Mouse (Mus musculus): Measurements from ENCODE around the gene Gba2. TPM values are rescaled to one million over a fixed set of nuclear protein-coding genes. Genes with fewer than 3 reads are reported as not detected.

Gba2 gene
- 17.0 and 26.6 TPM in 2 replicates for polyA plus RNA-seq (2021; fragmentation: Nextera tagmentation)
- long read RNA-seq, experiment 1, transcript Gba2-201 (17 exons, 3,544 nt): major isoform, 143 of 228 reads
- long read RNA-seq, experiment 1, partial matches to known transcripts: 40 of 228 reads
- long read RNA-seq, experiment 1, other reads (novel, unspliced or antisense): 42 of 228 reads
- long read RNA-seq, experiment 2, transcript Gba2-201 (17 exons, 3,544 nt): major isoform, 19 of 38 reads
- long read RNA-seq, experiment 2, partial matches to known transcripts: 15 of 38 reads
- long read RNA-seq, experiment 2, other reads (novel, unspliced or antisense): 4 of 38 reads

DNA sequence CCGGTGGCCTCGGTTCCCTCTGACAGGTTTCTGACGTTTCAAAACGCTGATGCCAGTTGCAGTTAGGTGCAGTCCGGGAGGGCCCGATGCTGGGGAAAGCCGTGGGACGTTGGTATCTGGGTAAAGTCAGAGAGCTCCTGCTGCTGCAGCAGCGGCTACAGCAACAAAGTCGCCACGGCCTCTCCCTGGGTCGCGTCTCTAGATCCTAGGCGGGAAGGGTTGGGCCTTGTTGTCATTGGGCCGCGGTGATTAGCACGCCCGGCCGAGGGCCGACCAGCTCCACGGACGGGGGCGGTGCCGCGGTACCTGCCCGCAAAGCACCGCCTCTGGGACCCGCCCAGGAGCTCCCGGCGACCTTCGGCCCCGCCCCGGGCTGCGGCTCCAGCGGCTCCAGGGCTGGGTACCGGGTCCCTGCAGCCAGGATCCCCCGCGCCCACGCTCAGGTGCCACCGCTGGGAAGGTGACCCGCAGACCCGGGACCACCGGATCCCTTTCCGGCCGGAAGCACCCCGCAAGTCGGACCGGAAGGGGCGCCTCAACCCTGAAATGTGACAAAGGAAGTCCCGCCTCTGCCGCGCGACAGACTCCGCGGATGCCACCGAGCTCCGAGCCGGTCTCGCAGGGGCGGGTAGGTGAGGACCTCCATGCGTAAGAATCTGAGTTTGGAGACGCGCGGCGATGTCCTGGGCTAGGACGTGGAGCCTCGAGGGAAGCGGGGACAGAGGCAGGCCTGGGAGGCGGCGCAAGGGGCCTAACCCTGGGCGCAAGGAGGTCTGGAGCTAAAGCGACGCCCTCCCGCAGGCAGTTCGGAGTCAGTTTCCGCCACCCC, at the start of gene Gba2, which contains the start of gene Rgp1:
TSS of gene Gba2 (minus strand) at position 498 of the 829 bp plus-strand sequence.
TSS of gene Rgp1 (plus strand) at position 340 of the 829 bp plus-strand sequence.

DNA sequence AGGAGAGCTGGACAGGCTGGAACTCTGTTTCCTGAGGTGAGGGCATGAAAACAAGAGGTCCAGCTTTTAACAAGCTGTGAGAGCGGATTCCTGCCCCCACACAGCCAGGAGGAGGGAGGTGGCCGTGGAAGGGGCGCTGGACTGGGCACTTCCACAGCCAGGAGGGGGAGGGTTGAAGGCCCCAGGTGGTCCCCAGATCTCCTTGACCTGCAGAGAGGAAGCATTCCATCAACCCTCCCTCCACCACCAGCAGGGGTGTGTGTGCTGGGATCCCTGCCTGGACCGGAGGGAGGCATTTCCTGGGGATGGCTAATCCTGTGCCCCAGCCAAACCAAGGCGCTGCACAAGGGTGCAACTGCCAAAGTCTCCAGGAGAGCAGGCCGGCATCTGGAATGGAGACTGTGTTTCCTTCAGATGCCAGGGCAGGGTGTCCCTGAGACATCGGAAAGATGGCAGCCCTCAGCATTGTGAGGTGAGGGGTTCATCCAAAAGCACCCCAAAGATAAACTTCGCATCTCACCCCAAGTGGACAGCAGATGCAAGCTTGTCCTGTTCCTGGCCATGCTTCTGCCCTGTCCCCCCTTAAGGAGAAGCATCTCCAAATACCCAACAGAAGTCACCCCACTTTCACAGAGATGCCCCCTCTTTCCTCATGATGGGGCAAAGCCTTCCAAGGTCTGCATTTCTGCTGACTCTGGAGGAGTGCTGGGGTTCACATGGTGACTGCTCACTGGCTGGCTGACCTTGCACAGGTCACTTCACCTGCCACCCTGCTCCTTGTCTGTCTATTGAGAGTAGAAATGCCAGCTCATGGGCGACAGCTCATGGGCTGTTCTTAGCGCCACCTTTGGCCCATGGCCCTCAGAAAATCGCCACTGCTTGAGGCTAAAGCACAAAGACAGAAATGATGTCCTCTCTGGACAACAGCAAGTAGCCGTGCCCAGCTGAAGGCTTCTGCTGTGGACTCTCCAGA, 6.1 kb upstream of the Gba2 start, which contains the start of gene Msmp:
TSS of gene Msmp (minus strand) at position 51 of the 973 bp plus-strand sequence.

DNA sequence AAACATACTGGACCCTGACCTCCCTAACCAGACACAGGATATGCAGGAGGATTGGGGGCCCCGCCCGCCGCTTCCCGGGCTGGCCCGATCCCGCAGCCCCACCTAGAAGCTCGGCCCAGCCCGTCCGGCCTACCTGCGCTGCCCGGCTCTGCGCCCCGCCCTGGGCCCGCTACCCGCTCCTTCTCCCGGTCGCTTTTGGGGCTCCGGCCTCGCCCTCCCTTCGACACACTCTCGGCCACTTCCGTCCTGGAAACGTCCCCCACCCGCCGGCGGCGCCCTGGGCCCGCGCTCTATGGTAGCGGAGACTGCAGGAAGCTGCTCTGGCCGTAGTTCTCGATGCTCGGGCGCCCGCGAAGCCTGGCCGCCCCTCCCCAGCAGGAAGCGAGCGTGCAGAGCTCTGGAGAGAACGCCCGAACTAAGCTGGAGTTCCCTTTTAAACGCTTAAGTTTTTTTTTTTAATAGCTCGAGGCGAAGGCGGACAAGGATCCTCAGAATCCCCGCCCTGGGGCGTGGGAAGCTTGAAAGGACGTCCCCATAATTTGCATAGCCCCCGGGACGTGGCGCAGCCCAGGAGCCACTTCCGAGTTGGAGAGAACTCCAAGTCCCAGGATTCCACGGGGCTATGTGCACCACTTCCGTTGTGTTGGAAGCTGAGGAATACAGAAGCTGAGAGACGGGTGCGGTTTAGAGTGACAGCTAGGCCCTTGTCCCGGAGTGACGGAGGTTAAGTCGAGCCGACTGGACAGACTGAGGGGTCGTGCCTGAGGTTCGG, 16.5 kb downstream of the Gba2 start, which contains the start of the genes Creb3 and Tln1:
TSS of gene Creb3 (plus strand) at position 336 of the 772 bp plus-strand sequence.
TSS of gene Tln1 (minus strand) at position 695 of the 772 bp plus-strand sequence.

Other genes starting within 250 kb of the Gba2 start
- gene Rusc2, start 196.9 kb downstream of the Gba2 start, polyA plus RNA-seq (2021; fragmentation: Nextera tagmentation): 38.3 and 104 TPM in 2 replicates
- 0.27 and 0.35 TPM in 2 replicates for gene Fam166b, start 149.7 kb downstream of the Gba2 start, polyA plus RNA-seq (2021; fragmentation: Nextera tagmentation)
- gene Tesk1, start 136.9 kb downstream of the Gba2 start, polyA plus RNA-seq (2021; fragmentation: Nextera tagmentation): 8.5 and 9.1 TPM in 2 replicates
- 7.9 TPM in 2 replicates for gene Cd72, start 124.2 kb downstream of the Gba2 start, polyA plus RNA-seq (2021; fragmentation: Nextera tagmentation)
- gene Sit1, start 95.1 kb downstream of the Gba2 start, polyA plus RNA-seq (2021; fragmentation: Nextera tagmentation): not detected in 2 replicates
- 91.9 and 99.5 TPM in 2 replicates for gene Ccdc107, start 86.0 kb downstream of the Gba2 start, polyA plus RNA-seq (2021; fragmentation: Nextera tagmentation)
- 0.61 and 0.80 TPM in 2 replicates for gene Arhgef39, start 79.2 kb downstream of the Gba2 start, polyA plus RNA-seq (2021; fragmentation: Nextera tagmentation)
- gene Car9, start 71.9 kb downstream of the Gba2 start, polyA plus RNA-seq (2021; fragmentation: Nextera tagmentation): 0.42 and 0.55 TPM in 2 replicates
- 7.4 and 9.5 TPM in 2 replicates for gene Tpm2, start 55.1 kb downstream of the Gba2 start, polyA plus RNA-seq (2021; fragmentation: Nextera tagmentation)
- gene Creb3, start 16.5 kb downstream of the Gba2 start, polyA plus RNA-seq (2021; fragmentation: Nextera tagmentation): 50.4 and 66.7 TPM in 2 replicates
- gene Tln1, start 16.2 kb downstream of the Gba2 start, polyA plus RNA-seq (2021; fragmentation: Nextera tagmentation): 52.5 and 69.1 TPM in 2 replicates
- gene Rgp1, start 158 bp downstream of the Gba2 start, polyA plus RNA-seq (2021; fragmentation: Nextera tagmentation): 21.5 and 22.3 TPM in 2 replicates
- gene Msmp, start 5.6 kb upstream of the Gba2 start, polyA plus RNA-seq (2021; fragmentation: Nextera tagmentation): not detected in 2 replicates
- 4.9 and 5.0 TPM in 2 replicates for gene Npr2, start 53.1 kb upstream of the Gba2 start, polyA plus RNA-seq (2021; fragmentation: Nextera tagmentation)
- 1.2 and 1.6 TPM in 2 replicates for gene Spag8, start 74.7 kb upstream of the Gba2 start, polyA plus RNA-seq (2021; fragmentation: Nextera tagmentation)
- 134 and 151 TPM in 2 replicates for gene Hint2, start 77.6 kb upstream of the Gba2 start, polyA plus RNA-seq (2021; fragmentation: Nextera tagmentation)
- gene Tmem8b, start 90.1 kb upstream of the Gba2 start, polyA plus RNA-seq (2021; fragmentation: Nextera tagmentation): 8.9 and 9.5 TPM in 2 replicates
- gene Fam221b, start 90.3 kb upstream of the Gba2 start, polyA plus RNA-seq (2021; fragmentation: Nextera tagmentation): 1.4 and 1.5 TPM in 2 replicates
- not detected in 2 replicates for gene Olfr70, start 121.9 kb upstream of the Gba2 start, polyA plus RNA-seq (2021; fragmentation: Nextera tagmentation)
- gene Olfr71, start 131.4 kb upstream of the Gba2 start, polyA plus RNA-seq (2021; fragmentation: Nextera tagmentation): not detected in 2 replicates
- 1.2 and 1.6 TPM in 2 replicates for gene Hrct1, start 148.3 kb upstream of the Gba2 start, polyA plus RNA-seq (2021; fragmentation: Nextera tagmentation)
- 0.23 and 0.25 TPM in 2 replicates for gene Spaar, start 151.2 kb upstream of the Gba2 start, polyA plus RNA-seq (2021; fragmentation: Nextera tagmentation)
- gene Olfr159, start 192.1 kb upstream of the Gba2 start, polyA plus RNA-seq (2021; fragmentation: Nextera tagmentation): not detected in 2 replicates
- gene Olfr156, start 245.0 kb upstream of the Gba2 start, polyA plus RNA-seq (2021; fragmentation: Nextera tagmentation): not detected in 2 replicates

All from left cerebral cortex, adult 6 months (tissue).